Mouse (Mus musculus) G1E (cell line): Measurements from ENCODE around the gene Rbpj.

ENCODE experiments used
- CTCF ChIP-seq: IDR thresholded peaks from 2 replicates; pipeline ENCODE4 v1.5.1; 2012; ENCODE audit warnings: low read depth, low read length, inconsistent platforms, mixed read lengths
- POLR2AphosphoS5 ChIP-seq: IDR thresholded peaks from 2 replicates; pipeline ENCODE4 v1.6.1; 2012; ENCODE audit warnings: low read depth, low read length, inconsistent platforms; ENCODE audit not compliant: insufficient replicate concordance

DNA sequence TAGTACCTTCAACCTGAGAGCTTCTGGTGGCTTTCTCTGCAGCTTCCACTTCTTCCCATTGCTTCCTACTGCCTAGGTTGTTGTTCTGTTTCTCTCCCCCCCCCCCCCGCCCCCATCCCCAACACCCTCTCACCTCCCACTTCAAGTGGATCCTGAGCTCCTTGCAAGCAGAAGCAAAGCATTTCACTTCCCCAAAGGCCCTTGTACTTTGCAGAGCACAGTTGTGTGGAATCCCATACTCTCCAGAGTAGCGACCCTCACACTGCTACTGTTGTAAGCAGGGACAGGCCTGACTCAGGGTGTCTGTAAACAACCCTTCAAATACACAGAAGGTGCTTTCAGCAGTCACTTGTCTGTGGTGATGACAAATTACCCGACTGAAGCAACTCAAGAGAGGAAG is 37.3 kb downstream of the Rbpj start:
- TF ChIP-seq CTCF (no peak), POLR2AphosphoS5 (no peak)
